Mouse (Mus musculus): ENCODE results near the gene Gm20852. TPM values are rescaled to one million over a fixed set of nuclear protein-coding genes. Genes with fewer than 3 reads are reported as not detected.

Gm20852 gene
- polyA plus RNA-seq (2012; rRNA removed) = not detected in 2 replicates

DNA sequence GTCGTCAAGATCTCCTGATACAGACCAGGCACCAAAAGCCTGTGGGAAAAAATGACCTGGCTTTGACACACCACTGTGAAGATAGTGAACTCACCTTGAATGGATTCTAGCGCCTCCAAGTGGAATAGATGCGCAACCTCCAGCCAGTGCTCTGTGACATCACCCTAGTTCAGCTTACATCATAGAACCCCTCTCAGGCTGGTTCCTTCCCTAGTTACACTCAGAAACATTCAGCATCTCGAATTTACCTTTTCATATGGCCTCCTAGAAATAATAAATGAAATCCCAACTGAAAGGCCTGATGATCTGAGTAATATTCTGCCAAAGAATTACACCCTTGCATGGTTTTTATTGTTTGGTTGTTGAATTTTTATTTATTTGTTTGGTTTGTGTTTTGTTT, at the start of gene Gm20852:
Gene Gm20852 (minus strand): TSS at position 101 of the 400 bp plus-strand sequence.

